Mouse (Mus musculus) liver (tissue): ENCODE results near the gene Cope.

Source experiments
- DNase-seq: peaks from one replicate; pipeline ENCODE4 v3.0.0-alpha.2; 2020; ENCODE audit warnings: mixed read lengths

Gene Cope

GRCm38 (mm10) chr8:70302358-70302890 is at the start of gene Cope, which contains the start of gene Ddx49:
Gene Cope (plus strand): TSS chr8:70302518.
Gene Ddx49 (minus strand): TSS chr8:70302489.
- peak; percentile 90 for DNase-seq

- DNase-seq = no peak
Observed at GRCm38 (mm10) chr8:70254628-70255027, 47.7 kb upstream of the Cope start.

GRCm38 (mm10) chr8:70257456-70257855 is 44.9 kb upstream of the Cope start:
- no peak for DNase-seq

GRCm38 (mm10) chr8:70258600-70258999 is 43.7 kb upstream of the Cope start:
- DNase-seq = no peak

GRCm38 (mm10) chr8:70259043-70259442 is 43.3 kb upstream of the Cope start:
- no peak for DNase-seq

GRCm38 (mm10) chr8:70267674-70268073 is 34.6 kb upstream of the Cope start:
- no peak for DNase-seq

- DNase-seq = no peak
Observed at GRCm38 (mm10) chr8:70268311-70268710, 34.0 kb upstream of the Cope start.

GRCm38 (mm10) chr8:70268799-70269565 is 33.3 kb upstream of the Cope start:
- DNase-seq = peak; percentile 40

GRCm38 (mm10) chr8:70272949-70273348 is 29.4 kb upstream of the Cope start:
- DNase-seq = peak; percentile 82

- DNase-seq = no peak
Observed at GRCm38 (mm10) chr8:70274350-70274749, 28.0 kb upstream of the Cope start.

- peak; percentile 36 for DNase-seq
Observed at GRCm38 (mm10) chr8:70276476-70276875, 25.8 kb upstream of the Cope start.

GRCm38 (mm10) chr8:70278175-70278574 is 24.1 kb upstream of the Cope start:
- no peak for DNase-seq

GRCm38 (mm10) chr8:70279266-70279665 is 23.1 kb upstream of the Cope start:
- DNase-seq = no peak

- DNase-seq = no peak
Observed at GRCm38 (mm10) chr8:70281001-70281400, 21.3 kb upstream of the Cope start.

- DNase-seq = peak; percentile 86
Observed at GRCm38 (mm10) chr8:70282603-70283135, 19.6 kb upstream of the Cope start, which contains the start of gene Homer3. Gene Homer3 (plus strand): TSS chr8:70282827.

- no peak for DNase-seq
Observed at GRCm38 (mm10) chr8:70283136-70284077, 18.9 kb upstream of the Cope start.

GRCm38 (mm10) chr8:70284421-70284820 is 17.9 kb upstream of the Cope start:
- no peak for DNase-seq

- no peak for DNase-seq
Observed at GRCm38 (mm10) chr8:70285304-70285703, 17.0 kb upstream of the Cope start.

- DNase-seq = peak; percentile 53
Observed at GRCm38 (mm10) chr8:70286737-70287136, 15.6 kb upstream of the Cope start.

- DNase-seq = no peak
Observed at GRCm38 (mm10) chr8:70293988-70294405, 8.3 kb upstream of the Cope start.

GRCm38 (mm10) chr8:70300881-70301280 is 1.4 kb upstream of the Cope start:
- no peak for DNase-seq

- no peak for DNase-seq
Observed at GRCm38 (mm10) chr8:70302901-70303300, 583 bp downstream of the Cope start.

GRCm38 (mm10) chr8:70309311-70309710 is 7.0 kb downstream of the Cope start:
- DNase-seq = peak; percentile 40
